Mouse (Mus musculus): ENCODE measurements around the gene Tas1r1. TPM values are rescaled to one million over a fixed set of nuclear protein-coding genes. Genes with fewer than 3 reads are reported as not detected.

The Tas1r1 gene
- polyA plus RNA-seq (2014; fragmentation: Illumina TruSeq; extraction: RNeasy Lipid Tissue Mini Kit (QIAGEN cat#74804); ENCODE audit: low replicate concordance) = not detected

GRCm38 (mm10) chr4:152038225-152038984, at the start of gene Tas1r1:
Tas1r1 (minus strand) TSS chr4:152038568.

GRCm38 (mm10) chr4:152072121-152072601, 33.8 kb upstream of the Tas1r1 start, which contains the start of gene Plekhg5:
Plekhg5 (plus strand) TSS chr4:152072498.

GRCm38 (mm10) chr4:152038985-152039830, 840 bp upstream of the Tas1r1 start, which contains the start of gene Nol9:
Nol9 (plus strand) TSS chr4:152039321.

GRCm38 (mm10) chr4:152027524-152027923, 10.8 kb downstream of the Tas1r1 start, which contains the start of gene Zbtb48:
Zbtb48 (minus strand) TSS chr4:152027671.

GRCm38 (mm10) chr4:152008622-152009075, 29.7 kb downstream of the Tas1r1 start, which contains the start of gene Klhl21:
Klhl21 (plus strand) TSS chr4:152008803.

GRCm38 (mm10) chr4:151996173-151996950, 42.0 kb downstream of the Tas1r1 start, which contains the start of gene Phf13:
Phf13 (minus strand) TSS chr4:151996258.

GRCm38 (mm10) chr4:151988342-151989109, 49.8 kb downstream of the Tas1r1 start, which contains the start of gene Thap3:
Thap3 (minus strand) TSS chr4:151988997.

Other genes starting within 250 kb of the Tas1r1 start
- gene Camta1, start 176.7 kb downstream of the Tas1r1 start, polyA plus RNA-seq (2014; fragmentation: Illumina TruSeq; extraction: RNeasy Lipid Tissue Mini Kit (QIAGEN cat#74804); ENCODE audit: low replicate concordance) = 30.6 TPM
- 17.6 TPM for gene Dnajc11, start 104.9 kb downstream of the Tas1r1 start, polyA plus RNA-seq (2014; fragmentation: Illumina TruSeq; extraction: RNeasy Lipid Tissue Mini Kit (QIAGEN cat#74804); ENCODE audit: low replicate concordance)
- gene Thap3, start 49.6 kb downstream of the Tas1r1 start, polyA plus RNA-seq (2014; fragmentation: Illumina TruSeq; extraction: RNeasy Lipid Tissue Mini Kit (QIAGEN cat#74804); ENCODE audit: low replicate concordance) = not detected
- 4.8 TPM for gene Phf13, start 42.3 kb downstream of the Tas1r1 start, polyA plus RNA-seq (2014; fragmentation: Illumina TruSeq; extraction: RNeasy Lipid Tissue Mini Kit (QIAGEN cat#74804); ENCODE audit: low replicate concordance)
- 1.1 TPM for gene Klhl21, start 29.8 kb downstream of the Tas1r1 start, polyA plus RNA-seq (2014; fragmentation: Illumina TruSeq; extraction: RNeasy Lipid Tissue Mini Kit (QIAGEN cat#74804); ENCODE audit: low replicate concordance)
- gene Zbtb48, start 10.9 kb downstream of the Tas1r1 start, polyA plus RNA-seq (2014; fragmentation: Illumina TruSeq; extraction: RNeasy Lipid Tissue Mini Kit (QIAGEN cat#74804); ENCODE audit: low replicate concordance) = 1.3 TPM
- 9.7 TPM for gene Nol9, start 753 bp upstream of the Tas1r1 start, polyA plus RNA-seq (2014; fragmentation: Illumina TruSeq; extraction: RNeasy Lipid Tissue Mini Kit (QIAGEN cat#74804); ENCODE audit: low replicate concordance)
- gene Plekhg5, start 33.9 kb upstream of the Tas1r1 start, polyA plus RNA-seq (2014; fragmentation: Illumina TruSeq; extraction: RNeasy Lipid Tissue Mini Kit (QIAGEN cat#74804); ENCODE audit: low replicate concordance) = not detected
- gene Tnfrsf25, start 77.4 kb upstream of the Tas1r1 start, polyA plus RNA-seq (2014; fragmentation: Illumina TruSeq; extraction: RNeasy Lipid Tissue Mini Kit (QIAGEN cat#74804); ENCODE audit: low replicate concordance) = not detected
- 5.0 TPM for gene Espn, start 113.8 kb upstream of the Tas1r1 start, polyA plus RNA-seq (2014; fragmentation: Illumina TruSeq; extraction: RNeasy Lipid Tissue Mini Kit (QIAGEN cat#74804); ENCODE audit: low replicate concordance)
- 6.7 TPM for gene Hes2, start 120.3 kb upstream of the Tas1r1 start, polyA plus RNA-seq (2014; fragmentation: Illumina TruSeq; extraction: RNeasy Lipid Tissue Mini Kit (QIAGEN cat#74804); ENCODE audit: low replicate concordance)
- 0.74 TPM for gene Acot7, start 139.6 kb upstream of the Tas1r1 start, polyA plus RNA-seq (2014; fragmentation: Illumina TruSeq; extraction: RNeasy Lipid Tissue Mini Kit (QIAGEN cat#74804); ENCODE audit: low replicate concordance)
- 0.63 TPM for gene Gpr153, start 235.7 kb upstream of the Tas1r1 start, polyA plus RNA-seq (2014; fragmentation: Illumina TruSeq; extraction: RNeasy Lipid Tissue Mini Kit (QIAGEN cat#74804); ENCODE audit: low replicate concordance)